Mouse (Mus musculus) liver, embryonic 14.5 days (tissue): ENCODE measurements around the gene Armc7.

Experiments used
- CTCF ChIP-seq: IDR thresholded peaks from 2 replicates; pipeline ENCODE4 v1.5.1; 2016; ENCODE audit warnings: antibody characterized with exemption, low read depth, control low read depth
- EP300 ChIP-seq: IDR thresholded peaks from 2 replicates; pipeline ENCODE4 v1.6.1; 2016; ENCODE audit warnings: antibody characterized with exemption, low read depth

DNA sequence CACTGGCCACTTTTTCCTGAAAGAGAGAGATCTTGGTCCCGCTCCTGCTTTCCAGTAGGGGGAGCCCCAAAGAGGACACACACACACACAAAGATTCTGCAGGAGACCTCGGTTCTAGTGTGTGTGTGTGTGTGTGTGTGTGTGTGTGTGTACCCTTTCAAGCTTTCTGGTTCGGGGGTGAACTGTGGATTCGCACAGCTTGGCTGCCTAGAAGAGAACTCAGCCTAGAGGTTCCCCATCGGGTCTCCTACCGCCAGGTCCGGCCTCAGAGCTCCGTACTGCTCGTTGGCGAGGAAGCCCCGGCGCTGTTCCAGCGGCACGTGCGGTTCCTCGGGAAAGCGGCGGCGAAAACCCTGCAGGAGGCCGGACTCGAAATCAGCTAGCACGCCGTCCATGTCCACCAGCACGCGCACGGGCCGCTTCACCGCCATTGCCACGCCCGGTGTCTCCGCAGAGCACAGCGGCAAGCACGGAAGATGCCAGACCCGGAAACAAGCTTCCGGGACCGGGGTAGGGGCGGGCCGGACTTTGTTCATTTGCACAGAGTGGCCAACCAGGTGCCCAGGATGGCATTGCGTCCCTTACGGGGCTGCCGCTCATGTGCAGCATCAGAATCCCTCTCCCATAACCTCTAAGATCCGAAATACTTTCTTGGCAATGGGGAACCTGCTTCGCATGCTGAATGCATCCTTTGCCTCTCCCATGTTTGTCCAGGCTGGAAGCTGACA is 16.1 kb downstream of the Armc7 start, which contains the start of gene Nt5c:
- TF ChIP-seq CTCF = peak; percentile 90
- TF ChIP-seq EP300 = no peak
